8 mouse cellular contexts compared by ENCODE assay signal in genomic region chr10:97564957-97565856, GRCm38 (mm10). TPM values are rescaled to one million over a fixed set of nuclear protein-coding genes. Genes with fewer than 3 reads are reported as not detected.
DNase-seq lines count a peak whose midpoint lies in the region; ATAC-seq and TF ChIP-seq lines count a peak whose summit lies in the region.

Lum (plus strand) TSS chr10:97565128.

- no peak for TF ChIP-seq CTCF in lung, postnatal 0 days (IDR thresholded peaks at IDR 0.05)

- H3K4me1 ChIP-seq in lung, postnatal 0 days (ENCODE audit: insufficient read depth, low read depth, low read length), result no peaks in the 10 kb centered on the region
- H3K4me1 ChIP-seq in hindbrain, embryonic 13.5 days (replicated peaks), result no peaks in the 10 kb centered on the region
- no peaks in the 10 kb centered on the region for H3K4me1 ChIP-seq in midbrain, embryonic 14.5 days (ENCODE audit: control insufficient read depth, insufficient read depth, low read length)

- no peak for ATAC-seq in lung, postnatal 0 days
- ATAC-seq in hindbrain, embryonic 13.5 days (ENCODE audit: low FRiP score), result no peak
- no peak for ATAC-seq in midbrain, embryonic 14.5 days (ENCODE audit: low FRiP score, low TSS enrichment)

- no peak within 1 kb of the TSS for H3K27ac ChIP-seq in lung, postnatal 0 days (ENCODE audit: low read length)
- H3K27ac ChIP-seq in hindbrain, embryonic 13.5 days, result no peak within 1 kb of the TSS
- no peak within 1 kb of the TSS for H3K27ac ChIP-seq in midbrain, embryonic 14.5 days (replicated peaks; ENCODE audit: low read depth, low read length)

- 44% methylated on average over 10 of the region's 10 CpGs for WGBS in lung, postnatal 0 days
- WGBS in hindbrain, embryonic 13.5 days, result 61% methylated on average over 10 of the region's 10 CpGs
- WGBS in midbrain, embryonic 14.5 days, result 71% methylated on average over 10 of the region's 10 CpGs

- no peak for TF ChIP-seq EP300 in lung, postnatal 0 days (IDR thresholded peaks at IDR 0.05)

- H3K9me3 ChIP-seq in lung, postnatal 0 days (ENCODE audit: low read length), result no peaks in the 10 kb centered on the region
- H3K9me3 ChIP-seq in hindbrain, embryonic 13.5 days, result no peaks in the 10 kb centered on the region
- H3K9me3 ChIP-seq in midbrain, embryonic 14.5 days (ENCODE audit: control insufficient read depth, low read length), result no peaks in the 10 kb centered on the region

- no peaks in the 10 kb centered on the region for H3K36me3 ChIP-seq in lung, postnatal 0 days (ENCODE audit: insufficient read depth, low read length)
- no peaks in the 10 kb centered on the region for H3K36me3 ChIP-seq in hindbrain, embryonic 13.5 days
- H3K36me3 ChIP-seq in midbrain, embryonic 14.5 days (ENCODE audit: control insufficient read depth, insufficient read depth, low read length), result no peaks in the 10 kb centered on the region

- no peak within 1 kb of the TSS for H3K4me2 ChIP-seq in lung, postnatal 0 days (replicated peaks; ENCODE audit: low read depth, low read length)
- H3K4me2 ChIP-seq in hindbrain, embryonic 13.5 days, result no peak within 1 kb of the TSS
- H3K4me2 ChIP-seq in midbrain, embryonic 14.5 days (ENCODE audit: low read length), result no peak within 1 kb of the TSS

- peak; percentile 12 for DNase-seq in lung, postnatal 10 days
- DNase-seq in lung, postnatal 0 days (ENCODE audit: low spot score), result no peak
- DNase-seq in gastrocnemius, adult 18-20 months (ENCODE audit: low spot score), result no peak
- DNase-seq in midbrain, embryonic 14.5 days, result no peak
- DNase-seq in spleen, postnatal 36 days (ENCODE audit: low spot score in 2 of 2), result no peak
- DNase-seq in layer of hippocampus, postnatal 36 days, result no peak
- no peak for DNase-seq in right cerebral cortex, postnatal 4 days

- H3K27me3 ChIP-seq in lung, postnatal 0 days (replicated peaks; ENCODE audit: insufficient read depth, low read length), result no peaks in the 10 kb centered on the region
- H3K27me3 ChIP-seq in hindbrain, embryonic 13.5 days, result no peaks in the 10 kb centered on the region
- H3K27me3 ChIP-seq in midbrain, embryonic 14.5 days (ENCODE audit: control insufficient read depth, insufficient read depth, low read length), result no peaks in the 10 kb centered on the region

- no peak within 1 kb of the TSS for H3K9ac ChIP-seq in lung, postnatal 0 days (replicated peaks; ENCODE audit: low read depth)
- no peak within 1 kb of the TSS for H3K9ac ChIP-seq in hindbrain, embryonic 13.5 days
- no peak within 1 kb of the TSS for H3K9ac ChIP-seq in midbrain, embryonic 14.5 days (replicated peaks; ENCODE audit: low read length)

- H3K4me3 ChIP-seq in lung, postnatal 0 days (ENCODE audit: low read depth, low read length), result no peak within 1 kb of the TSS
- H3K4me3 ChIP-seq in hindbrain, embryonic 13.5 days, result no peak within 1 kb of the TSS
- no peak within 1 kb of the TSS for H3K4me3 ChIP-seq in midbrain, embryonic 14.5 days (replicated peaks; ENCODE audit: low read depth, low read length)

RNA-seq across cellular contexts. Expression of gene Lum, which starts in this region (rescaled TPM):
- polyA plus RNA-seq in lung, postnatal 0 days (2015; fragmentation: Nextera tagmentation; extraction: Ambion mirVana), result 2.8 and 3.4 TPM in 2 replicates
- 10 to 100 TPM; 19.0 to 19.7 TPM for total RNA-seq in gastrocnemius, adult 18-20 months (2021)
- 58.7 and 64.8 TPM in 2 replicates for polyA plus RNA-seq in hindbrain, embryonic 13.5 days (2015; fragmentation: Nextera tagmentation; extraction: Ambion mirVana)
- 0.08 and 28.8 TPM in 2 replicates for polyA plus RNA-seq in midbrain, embryonic 14.5 days (2014; fragmentation: Nextera tagmentation; extraction: Ambion mirVana)
- 1 to 10 TPM; 3.3 to 3.4 TPM for total RNA-seq in layer of hippocampus, postnatal 36 days (2021)

Comparison
In these comparisons a context has a peak if more than half of its experiments do, and no peak if none do; other contexts are left out.
1. RNA of gene Lum (total RNA-seq): 19.0 to 19.7 TPM in gastrocnemius, adult 18-20 months; 3.3 to 3.4 TPM in layer of hippocampus, postnatal 36 days; every median in the first group is over 4 times any median in the second.